Mouse (Mus musculus) ES-E14 (cell line): Measurements from ENCODE around the gene Siae. TPM values are rescaled to one million over a fixed set of nuclear protein-coding genes. Genes with fewer than 3 reads are reported as not detected.

Experiments used
- DNase-seq: peaks from one replicate; pipeline ENCODE4 v3.0.0-alpha.2; 2013; ENCODE audit warnings: low read depth, low spot score
- H3K27ac ChIP-seq: 2 replicates; pipeline ENCODE4 v1.5.1; 2012; ENCODE audit warnings: low read depth, mild to moderate bottlenecking, low read length, moderate library complexity, mixed read lengths; ENCODE audit not compliant: poor library complexity, insufficient read depth, severe bottlenecking
- H3K36me3 ChIP-seq: 2 replicates; pipeline ENCODE4 v1.6.1; 2012; ENCODE audit warnings: mild to moderate bottlenecking, low read length, moderate library complexity, mixed read lengths; ENCODE audit not compliant: control insufficient read depth, poor library complexity, insufficient read depth, severe bottlenecking
- H3K4me1 ChIP-seq, 2 experiments: fragments of 150-350 bp in 1 of 2; sonication (generic) in 1 of 2; 2 replicates each; pipeline ENCODE4 v1.6.1; 2012; ENCODE audit warnings: low read length in 2 of 2, mild to moderate bottlenecking in 1 of 2, mixed read lengths in 1 of 2; ENCODE audit not compliant: control insufficient read depth in 2 of 2, insufficient read depth in 2 of 2, poor library complexity in 1 of 2
- H3K4me3 ChIP-seq, 2 experiments: fragments of 150-350 bp in 1 of 2; sonication (generic) in 1 of 2; 2 replicates each; pipeline ENCODE4 v1.5.1; 2012; ENCODE audit warnings: low read length in 2 of 2, low read depth in 1 of 2, mild to moderate bottlenecking in 1 of 2, mixed read lengths in 1 of 2; ENCODE audit not compliant: insufficient read depth in 1 of 2, poor library complexity in 1 of 2, severe bottlenecking in 1 of 2
- H3K9ac ChIP-seq: 2 replicates; pipeline ENCODE4 v1.6.1; 2012; ENCODE audit warnings: low read depth, mild to moderate bottlenecking, low read length, mixed read lengths; ENCODE audit not compliant: poor library complexity, insufficient read depth, severe bottlenecking
- H3K9me3 ChIP-seq: fragments of 150-350 bp; sonication (generic); 2 replicates; pipeline ENCODE4 v1.6.1; 2012; ENCODE audit warnings: low read depth, mild to moderate bottlenecking, low read length; ENCODE audit not compliant: control insufficient read depth, insufficient read depth
- CHD2 ChIP-seq: IDR thresholded peaks from 2 replicates; pipeline ENCODE4 v1.6.1; 2014; ENCODE audit warnings: mild to moderate bottlenecking, low read depth, low read length, inconsistent platforms
- HCFC1 ChIP-seq: IDR thresholded peaks from 2 replicates; pipeline ENCODE4 v1.6.1; 2012; ENCODE audit warnings: low read length, inconsistent platforms, borderline replicate concordance; ENCODE audit not compliant: insufficient read depth
- MAFK ChIP-seq: IDR thresholded peaks from 2 replicates; pipeline ENCODE4 v1.6.1; 2014; ENCODE audit warnings: mild to moderate bottlenecking, low read depth, low read length, inconsistent platforms; ENCODE audit not compliant: insufficient read depth
- ZC3H11A ChIP-seq: IDR thresholded peaks from 2 replicates; pipeline ENCODE4 v1.6.1; 2012; ENCODE audit warnings: low read depth, mild to moderate bottlenecking, inconsistent platforms, low read length, borderline replicate concordance
- ZNF384 ChIP-seq: IDR thresholded peaks from 2 replicates; pipeline ENCODE4 v1.6.1; 2012; ENCODE audit warnings: low read depth, low read length, inconsistent platforms
- in situ Hi-C, 2 experiments: fragments of 600-800 bp; cut with MboI; formaldehyde crosslinking; loops; one replicate each; pipeline ENCODE4 v1.15.1; 2025; ENCODE audit warnings: low sequenced_read_pairs in 2 of 2, inconsistent platforms in 1 of 2; ENCODE audit not compliant: unreplicated experiment in 2 of 2
- total RNA-seq: library from RNA; depleted of rRNA; stranded (reverse); fragments of 300-350 nt; gene quantifications from 2 replicates; pipeline ENCODE4 v1.2.3, GENCODE M21; 2012

The Siae gene
- total RNA-seq, 1 experiment: 8.5 TPM

- in situ Hi-C loops: loop anchor here in 1 of 2 experiments (10.0 kb wide), 1 partner anchor 106 kb away; the partner anchor contains the start of gene Robo3
- TF ChIP-seq ZC3H11A: no peak
- TF ChIP-seq ZNF384: no peak
- no peak for TF ChIP-seq MAFK
- TF ChIP-seq HCFC1: no peak
- no peak for TF ChIP-seq CHD2
- Histone ChIP-seq H3K9ac (no peak overlapping the region), H3K36me3 (no peaks in the 10 kb centered on the region; the same call in 1 of the 2 replicates), H3K4me1 (peaks cover 2 to 20% of the 10 kb centered on the region in 2 experiments; a peak in 1 of 4 replicates), H3K27ac (no peak overlapping the region), H3K4me3 (no peak overlapping the region), H3K9me3 (no peaks in the 10 kb centered on the region)
- no peak for DNase-seq
Measured at GRCm38 (mm10) chr9:37540701-37541575, 14.6 kb upstream of the Siae start.

- no peak for DNase-seq
Measured at GRCm38 (mm10) chr9:37541851-37542642, 13.5 kb upstream of the Siae start.

GRCm38 (mm10) chr9:37543869-37544440 is 11.5 kb upstream of the Siae start:
- in situ Hi-C loops: loop anchor here in 1 of 2 experiments (10.0 kb wide), 1 partner anchor 109 kb away; the partner anchor contains the start of gene Robo3
- peak overlapping the region; percentile 56; the same call in 1 of the 2 replicates for H3K27ac ChIP-seq
- H3K9me3 ChIP-seq: no peaks in the 10 kb centered on the region
- no peak overlapping the region; the same call in 1 of the 2 replicates for H3K9ac ChIP-seq
- TF ChIP-seq ZNF384 (no peak), CHD2 (no peak), HCFC1 (no peak), ZC3H11A (no peak), MAFK (no peak)
- peaks cover 2 to 20% of the 10 kb centered on the region in 2 experiments; a peak in 1 of 4 replicates for H3K4me1 ChIP-seq
- no peak for DNase-seq
- peak overlapping the region in 1 of 2 experiments; percentile 12; a peak in 2 of 4 replicates for H3K4me3 ChIP-seq
- H3K36me3 ChIP-seq: no peaks in the 10 kb centered on the region

More at GRCm38 (mm10) chr9:37541851-37542642, 13.5 kb upstream of the Siae start:
- TF ChIP-seq ZNF384: no peak
- in situ Hi-C loops: loop anchor here in 1 of 2 experiments (10.0 kb wide), 1 partner anchor 107 kb away; the partner anchor contains the start of gene Robo3
- Histone ChIP-seq H3K9me3 (no peaks in the 10 kb centered on the region), H3K36me3 (no peaks in the 10 kb centered on the region), H3K4me3 (peak overlapping the region in 1 of 2 experiments; percentile 1; a peak in 1 of 4 replicates), H3K27ac (no peak overlapping the region), H3K4me1 (peaks cover 2 to 20% of the 10 kb centered on the region in 2 experiments; a peak in 1 of 4 replicates), H3K9ac (no peak overlapping the region; the same call in 1 of the 2 replicates)

- TF ChIP-seq ZNF384 (peak; percentile 67), ZC3H11A (no peak), HCFC1 (no peak)
- Histone ChIP-seq H3K27ac (peak overlapping the region; percentile 75; the same call in 1 of the 2 replicates), H3K9me3 (no peaks in the 10 kb centered on the region), H3K36me3 (no peaks in the 10 kb centered on the region), H3K4me3 (peak overlapping the region; percentile 44 to 52), H3K4me1 (peaks cover 2 to 20% of the 10 kb centered on the region in 2 experiments; a peak in 1 of 4 replicates), H3K9ac (peak overlapping the region; percentile 58; the same call in 1 of the 2 replicates)
- DNase-seq: peak; percentile 68
- in situ Hi-C loops: loop anchor here in 1 of 2 experiments (10.0 kb wide), 1 partner anchor 110 kb away; the partner anchor contains the start of gene Robo3
Measured at GRCm38 (mm10) chr9:37544447-37545165, 10.9 kb upstream of the Siae start.
